Mouse (Mus musculus): ENCODE data around the gene Pycr2. TPM values are rescaled to one million over a fixed set of nuclear protein-coding genes. Genes with fewer than 3 reads are reported as not detected.

Pycr2 gene
- polyA plus RNA-seq, 2 experiments, result 62.5 to 91.5 TPM

DNA sequence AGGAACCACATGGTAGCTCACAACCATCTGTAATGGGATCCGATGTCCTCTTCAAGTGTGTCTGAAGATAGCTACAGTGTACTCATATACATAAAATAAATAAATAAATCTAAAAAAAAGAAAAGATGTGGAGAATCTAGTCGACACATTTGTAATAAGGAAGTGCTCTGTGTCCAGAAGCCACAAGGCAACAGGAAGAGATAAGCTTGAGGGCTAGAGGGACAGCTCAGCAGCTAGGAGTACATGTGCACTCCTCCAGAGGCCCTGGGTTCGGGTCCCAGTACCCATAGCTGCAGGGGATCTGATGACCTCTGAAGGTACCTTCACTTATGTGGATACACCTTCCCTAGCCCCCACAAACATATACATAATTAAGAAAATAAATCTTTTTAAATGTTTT, 22.3 kb upstream of the Pycr2 start:
- no peak overlapping the region for H3K9ac ChIP-seq (ENCODE audit: low read depth, low read length, severe bottlenecking)

DNA sequence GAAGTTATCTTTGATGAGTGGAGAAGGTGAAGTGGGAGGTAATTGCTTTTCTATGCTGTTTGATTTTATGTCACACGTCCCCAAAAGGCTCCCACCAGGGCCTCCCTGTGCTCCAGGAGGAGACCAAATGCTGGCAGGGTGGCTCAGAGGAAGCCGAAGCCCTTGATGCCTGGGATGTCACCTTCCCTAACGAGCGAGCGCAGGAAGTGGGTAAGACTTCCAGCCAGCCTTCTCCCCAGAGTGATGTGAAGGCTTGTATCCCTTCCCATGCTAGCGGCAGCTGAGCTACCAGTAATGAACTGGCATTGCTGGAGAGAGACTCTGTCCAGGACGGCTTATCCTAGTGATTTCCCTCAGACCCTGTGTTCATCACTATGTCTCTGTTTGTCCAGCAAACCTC, 20.4 kb upstream of the Pycr2 start:
- H3K4me2 ChIP-seq (replicated peaks; ENCODE audit: low read depth, low read length, severe bottlenecking), result no peak overlapping the region
- no peaks in the 10 kb centered on the region for H3K9me3 ChIP-seq (ENCODE audit: control insufficient read depth, low read length)

More for the DNA sequence above, 22.3 kb upstream of the Pycr2 start:
- Histone ChIP-seq H3K4me1 (ENCODE audit: control insufficient read depth, insufficient read depth, low read length) (no peaks in the 10 kb centered on the region), H3K27me3 (ENCODE audit: control insufficient read depth, insufficient read depth, low read length) (no peaks in the 10 kb centered on the region), H3K4me2 (replicated peaks; ENCODE audit: low read depth, low read length, severe bottlenecking) (no peak overlapping the region), H3K27ac (replicated peaks; ENCODE audit: low read depth, low read length) (no peak overlapping the region), H3K36me3 (ENCODE audit: control insufficient read depth, insufficient read depth, low read length) (no peaks in the 10 kb centered on the region), H3K9me3 (ENCODE audit: control insufficient read depth, low read length) (no peaks in the 10 kb centered on the region), H3K4me3 (replicated peaks; ENCODE audit: low read length) (no peak overlapping the region)
- TF ChIP-seq POLR2A (IDR thresholded peaks at IDR 0.05; ENCODE audit: borderline replicate concordance, extremely low read depth, insufficient read depth, insufficient read length), result no peak
- 77% methylated on average over 3 of the region's 3 CpGs for WGBS
- ATAC-seq (ENCODE audit: low FRiP score, low read depth) (no peak), DNase-seq (ENCODE audit: low spot score) (no peak)

DNA sequence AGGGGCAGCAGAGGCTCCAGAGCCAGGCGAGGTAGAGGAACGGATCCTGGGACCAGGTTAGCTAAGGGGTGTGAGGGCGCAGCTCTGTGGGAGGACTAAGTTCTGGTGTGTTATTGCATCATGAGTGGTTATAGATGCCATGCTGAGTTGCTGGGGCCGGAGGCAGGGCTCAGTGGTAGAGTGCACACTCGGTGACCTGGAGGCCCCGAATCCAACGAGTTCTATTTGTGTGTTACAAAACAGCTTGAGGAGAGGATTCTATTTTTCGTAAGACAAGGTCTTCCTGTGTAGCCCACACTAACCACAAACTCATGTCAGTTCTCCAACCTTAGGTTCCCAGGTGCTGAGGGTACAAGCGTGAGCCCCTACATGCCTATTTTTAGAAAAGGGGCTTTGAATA, 19.6 kb upstream of the Pycr2 start:
- Histone ChIP-seq H3K27me3 (ENCODE audit: control insufficient read depth, insufficient read depth, low read length) (no peaks in the 10 kb centered on the region), H3K36me3 (ENCODE audit: control insufficient read depth, insufficient read depth, low read length) (no peaks in the 10 kb centered on the region), H3K9me3 (ENCODE audit: control insufficient read depth, low read length) (no peaks in the 10 kb centered on the region), H3K27ac (replicated peaks; ENCODE audit: low read depth, low read length) (no peak overlapping the region), H3K9ac (ENCODE audit: low read depth, low read length, severe bottlenecking) (no peak overlapping the region), H3K4me3 (replicated peaks; ENCODE audit: low read length) (no peak overlapping the region), H3K4me1 (ENCODE audit: control insufficient read depth, insufficient read depth, low read length) (peaks cover 14% of the 10 kb centered on the region), H3K4me2 (replicated peaks; ENCODE audit: low read depth, low read length, severe bottlenecking) (no peak overlapping the region)
- WGBS, result 82% methylated on average over 9 of the region's 9 CpGs
- no peak for ATAC-seq (ENCODE audit: low FRiP score, low read depth)
- no peak for TF ChIP-seq POLR2A (IDR thresholded peaks at IDR 0.05; ENCODE audit: borderline replicate concordance, extremely low read depth, insufficient read depth, insufficient read length)
- no peak for DNase-seq (ENCODE audit: low spot score)

More for the DNA sequence above, 20.4 kb upstream of the Pycr2 start:
- peaks cover 7% of the 10 kb centered on the region for H3K4me1 ChIP-seq (ENCODE audit: control insufficient read depth, insufficient read depth, low read length)
- H3K4me3 ChIP-seq (replicated peaks; ENCODE audit: low read length), result no peak overlapping the region
- no peak overlapping the region for H3K27ac ChIP-seq (replicated peaks; ENCODE audit: low read depth, low read length)
- ATAC-seq (ENCODE audit: low FRiP score, low read depth) (no peak), DNase-seq (ENCODE audit: low spot score) (no peak)
- no peaks in the 10 kb centered on the region for H3K27me3 ChIP-seq (ENCODE audit: control insufficient read depth, insufficient read depth, low read length)
- H3K9ac ChIP-seq (ENCODE audit: low read depth, low read length, severe bottlenecking), result no peak overlapping the region
- TF ChIP-seq POLR2A (IDR thresholded peaks at IDR 0.05; ENCODE audit: borderline replicate concordance, extremely low read depth, insufficient read depth, insufficient read length), result no peak
- no peaks in the 10 kb centered on the region for H3K36me3 ChIP-seq (ENCODE audit: control insufficient read depth, insufficient read depth, low read length)
- WGBS, result 32% methylated on average over 7 of the region's 7 CpGs

DNA sequence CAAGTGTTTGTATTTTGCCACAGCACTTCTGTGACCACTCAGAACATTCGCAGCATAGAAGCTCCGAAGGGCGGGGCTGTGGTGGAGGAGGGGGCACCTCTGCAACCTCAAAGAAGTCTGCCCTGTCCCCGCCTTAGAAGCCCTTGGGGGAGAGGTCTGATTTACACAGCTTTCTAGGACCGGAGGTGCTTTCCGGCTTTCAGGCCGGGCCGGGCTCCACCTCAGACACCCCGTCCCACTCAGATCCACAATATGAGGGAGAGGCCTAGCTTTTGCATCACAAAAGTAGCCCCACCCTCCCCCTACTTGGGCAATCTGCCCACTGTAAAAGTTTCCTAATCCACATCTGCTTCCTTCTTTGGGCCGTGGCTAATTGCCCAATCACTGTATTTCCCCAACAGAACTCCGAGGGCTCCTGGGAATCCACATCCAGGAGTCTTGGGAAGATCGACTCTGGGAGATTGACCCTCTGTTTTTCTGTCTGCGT, 15.5 kb upstream of the Pycr2 start:
- peak; percentile 88 for DNase-seq (ENCODE audit: low spot score)
- WGBS, result 4% methylated on average over 13 of the region's 13 CpGs
- Histone ChIP-seq H3K4me1 (ENCODE audit: control insufficient read depth, insufficient read depth, low read length) (peaks cover 14% of the 10 kb centered on the region), H3K36me3 (ENCODE audit: control insufficient read depth, insufficient read depth, low read length) (no peaks in the 10 kb centered on the region), H3K27ac (replicated peaks; ENCODE audit: low read depth, low read length) (peak overlapping the region; percentile 5; the same call in 1 of the 2 replicates), H3K4me2 (replicated peaks; ENCODE audit: low read depth, low read length, severe bottlenecking) (peak overlapping the region; percentile 32), H3K4me3 (replicated peaks; ENCODE audit: low read length) (no peak overlapping the region), H3K9me3 (ENCODE audit: control insufficient read depth, low read length) (no peaks in the 10 kb centered on the region), H3K9ac (ENCODE audit: low read depth, low read length, severe bottlenecking) (0 out of 2 replicates have a peak overlapping the region, but pooled peaks have one; percentile 12), H3K27me3 (ENCODE audit: control insufficient read depth, insufficient read depth, low read length) (no peaks in the 10 kb centered on the region; the same call in 1 of the 2 replicates)
- peak; percentile 75 for ATAC-seq (ENCODE audit: low FRiP score, low read depth)
- no peak for TF ChIP-seq POLR2A (IDR thresholded peaks at IDR 0.05; ENCODE audit: borderline replicate concordance, extremely low read depth, insufficient read depth, insufficient read length)

DNA sequence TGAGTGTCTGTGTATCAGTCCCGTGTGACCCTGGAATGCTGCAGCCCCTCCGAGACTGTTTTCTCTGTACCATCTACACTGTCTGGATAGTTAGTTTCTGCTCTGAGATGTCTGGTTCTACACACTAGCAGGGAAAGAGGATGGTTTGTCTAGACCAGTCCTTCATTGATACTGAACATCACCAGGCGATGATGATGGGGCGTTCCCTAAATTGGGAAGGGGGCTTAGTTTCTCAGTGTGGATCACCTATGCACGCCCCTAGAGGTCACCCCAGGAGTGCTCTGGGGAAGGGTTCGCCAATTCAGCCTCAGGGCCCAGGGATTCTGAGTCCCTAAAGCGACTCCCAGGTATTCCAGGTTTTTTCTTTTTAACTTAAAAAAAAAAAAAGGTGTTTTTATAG, 14.9 kb upstream of the Pycr2 start:
- H3K36me3 ChIP-seq (ENCODE audit: control insufficient read depth, insufficient read depth, low read length), result no peaks in the 10 kb centered on the region
- ATAC-seq (ENCODE audit: low FRiP score, low read depth), result no peak
- 0 out of 2 replicates have a peak overlapping the region, but pooled peaks have one; percentile 5 for H3K27ac ChIP-seq (replicated peaks; ENCODE audit: low read depth, low read length)

More for the DNA sequence above, 14.9 kb upstream of the Pycr2 start:
- DNase-seq (ENCODE audit: low spot score), result no peak
- Histone ChIP-seq H3K4me3 (replicated peaks; ENCODE audit: low read length) (no peak overlapping the region), H3K9ac (ENCODE audit: low read depth, low read length, severe bottlenecking) (0 out of 2 replicates have a peak overlapping the region, but pooled peaks have one; percentile 12), H3K4me2 (replicated peaks; ENCODE audit: low read depth, low read length, severe bottlenecking) (peak overlapping the region; percentile 32), H3K27me3 (ENCODE audit: control insufficient read depth, insufficient read depth, low read length) (peaks cover 5% of the 10 kb centered on the region), H3K4me1 (ENCODE audit: control insufficient read depth, insufficient read depth, low read length) (peaks cover 14% of the 10 kb centered on the region), H3K9me3 (ENCODE audit: control insufficient read depth, low read length) (no peaks in the 10 kb centered on the region)
- TF ChIP-seq POLR2A (IDR thresholded peaks at IDR 0.05; ENCODE audit: borderline replicate concordance, extremely low read depth, insufficient read depth, insufficient read length), result no peak
- 41% methylated on average over 7 of the region's 7 CpGs for WGBS

Data from limb, embryonic 14.5 days (tissue).